Comparison of ENCODE assay signal across 31 mouse cellular contexts in genomic region chr8:106880121-106880707, GRCm38 (mm10). TPM values are rescaled to one million over a fixed set of nuclear protein-coding genes. Genes with fewer than 3 reads are reported as not detected.
DNase-seq lines count a peak whose midpoint lies in the region; ATAC-seq and TF ChIP-seq lines count a peak whose summit lies in the region.
"Had no signal": no experiment of that assay in that cellular context is flagged by ENCODE, and none has a peak within 500 bp of the region (broad histone marks: within the 10 kb centered on the region; RNA-seq: fewer than 3 reads in every experiment).

No protein-coding gene starts in this region.

- H3K36me3 ChIP-seq in kidney, adult 2 months (ENCODE audit: control insufficient read depth, insufficient read depth, low read length) = no peaks in the 10 kb centered on the region
- H3K36me3 ChIP-seq in lung, embryonic 14.5 days (ENCODE audit: insufficient read depth) = peaks cover 71% of the 10 kb centered on the region
- peaks cover 21% of the 10 kb centered on the region for H3K36me3 ChIP-seq in midbrain, embryonic 11.5 days (ENCODE audit: control insufficient read depth, insufficient read depth, low read length)

- no peak for TF ChIP-seq CTCF in kidney, adult 2 months (conservative IDR thresholded peaks at IDR 0.05; ENCODE audit: insufficient read depth, insufficient read length, low read depth, low read length)
- TF ChIP-seq CTCF in lung, embryonic 14.5 days (IDR thresholded peaks at IDR 0.05; ENCODE audit: low read depth) = no peak

- no peaks in the 10 kb centered on the region for H3K4me1 ChIP-seq in kidney, adult 2 months (ENCODE audit: control insufficient read depth, insufficient read depth, low read length)
- no peaks in the 10 kb centered on the region for H3K4me1 ChIP-seq in lung, embryonic 14.5 days (ENCODE audit: insufficient read depth)
- H3K4me1 ChIP-seq in midbrain, embryonic 11.5 days (ENCODE audit: control insufficient read depth, insufficient read depth, low read length) = no peaks in the 10 kb centered on the region
- H3K4me1 ChIP-seq: embryonic facial prominence, embryonic 13.5 days; hindbrain, embryonic 10.5 days; liver, embryonic 12.5 days; midbrain, embryonic 10.5 days had no signal

- H3K9ac ChIP-seq in lung, embryonic 14.5 days = no peak overlapping the region
- H3K9ac ChIP-seq in midbrain, embryonic 11.5 days (ENCODE audit: low read length) = no peak overlapping the region
- H3K9ac ChIP-seq: embryonic facial prominence, embryonic 13.5 days; liver, embryonic 12.5 days; liver, postnatal 0 days had no signal

- ATAC-seq in lung, embryonic 14.5 days (ENCODE audit: insufficient read depth) = no peak
- ATAC-seq in midbrain, embryonic 11.5 days (ENCODE audit: low FRiP score) = no peak
- ATAC-seq: forebrain, embryonic 16.5 days; hindbrain, embryonic 16.5 days; intestine, embryonic 16.5 days; liver, embryonic 12.5 days; liver, postnatal 0 days; midbrain, embryonic 16.5 days had no signal

- no peaks in the 10 kb centered on the region for H3K27me3 ChIP-seq in kidney, adult 2 months (replicated peaks; ENCODE audit: control insufficient read depth, insufficient read depth, low read length)
- no peaks in the 10 kb centered on the region for H3K27me3 ChIP-seq in lung, embryonic 14.5 days (ENCODE audit: insufficient read depth, low read length)
- H3K27me3 ChIP-seq in midbrain, embryonic 11.5 days (ENCODE audit: control insufficient read depth, insufficient read depth, low read length) = no peaks in the 10 kb centered on the region
- H3K27me3 ChIP-seq: embryonic facial prominence, embryonic 13.5 days; liver, embryonic 12.5 days had no signal

- no peaks in the 10 kb centered on the region for H3K9me3 ChIP-seq in lung, embryonic 14.5 days (ENCODE audit: low read depth, low read length)
- H3K9me3 ChIP-seq in midbrain, embryonic 11.5 days (ENCODE audit: control insufficient read depth, low read length) = no peaks in the 10 kb centered on the region
- H3K9me3 ChIP-seq: embryonic facial prominence, embryonic 13.5 days; hindbrain, embryonic 10.5 days; liver, embryonic 12.5 days; midbrain, embryonic 10.5 days had no signal

- no peak overlapping the region for H3K4me2 ChIP-seq in lung, embryonic 14.5 days
- no peak overlapping the region for H3K4me2 ChIP-seq in midbrain, embryonic 11.5 days
- H3K4me2 ChIP-seq: embryonic facial prominence, embryonic 13.5 days; liver, embryonic 12.5 days had no signal

- no peak overlapping the region for H3K4me3 ChIP-seq in kidney, adult 2 months (ENCODE audit: insufficient read depth, low read depth, low read length)
- no peak overlapping the region for H3K4me3 ChIP-seq in lung, embryonic 14.5 days (ENCODE audit: low read depth, low read length)
- H3K4me3 ChIP-seq in midbrain, embryonic 11.5 days (ENCODE audit: low read depth, low read length) = no peak overlapping the region
- H3K4me3 ChIP-seq: embryonic facial prominence, embryonic 13.5 days; erythroblast, embryonic 14.5 days; hindbrain, embryonic 10.5 days; liver, embryonic 12.5 days; midbrain, embryonic 10.5 days had no signal

- 73% methylated on average over 8 of the region's 8 CpGs for WGBS in kidney, adult 2 months
- 77% methylated on average over 8 of the region's 8 CpGs for WGBS in lung, embryonic 14.5 days
- 96% methylated on average over 8 of the region's 8 CpGs for WGBS in midbrain, embryonic 11.5 days

- TF ChIP-seq POLR2A in kidney, adult 2 months (IDR thresholded peaks at IDR 0.05; ENCODE audit: low read depth, low read length) = no peak

- DNase-seq in kidney, adult 2 months = peak; percentile 31
- DNase-seq in kidney, adult 9 months = no peak
- DNase-seq in lung, adult 18-20 months = peak; percentile 43 to 61
- DNase-seq in lung, embryonic 14.5 days = peak; percentile 60
- DNase-seq in lung, postnatal 25 days (ENCODE audit: low spot score) = peak; percentile 45
- no peak for DNase-seq in midbrain, embryonic 11.5 days (ENCODE audit: low spot score, missing footprints)
- no peak for DNase-seq in MN1 (ENCODE audit: low spot score)
- DNase-seq: adrenal gland, adult 8-10 months; B cell, adult 2 months; cerebellum, adult 11 months; cerebellum, adult 9-10 months; embryo, embryonic 11 days; gastrocnemius, postnatal 14 days; heart, postnatal 14 days; left cerebral cortex, postnatal 4 days; liver, postnatal 0 days; right cerebral cortex, postnatal 25 days; spleen, adult 18-20 months; thymus, adult 18-20 months; thymus, postnatal 25 days had no signal

- H3K27ac ChIP-seq in kidney, adult 2 months (ENCODE audit: insufficient read depth, low read depth, low read length) = no peak overlapping the region
- H3K27ac ChIP-seq in lung, embryonic 14.5 days (ENCODE audit: low read depth) = no peak overlapping the region
- H3K27ac ChIP-seq in midbrain, embryonic 11.5 days (ENCODE audit: low read depth, low read length) = no peak overlapping the region
- H3K27ac ChIP-seq: embryonic facial prominence, embryonic 13.5 days; hindbrain, embryonic 10.5 days; kidney, postnatal 0 days; liver, embryonic 12.5 days; midbrain, embryonic 10.5 days; stomach, postnatal 0 days had no signal

RNA-seq across cellular contexts. Expression of gene Has3, which starts 10.2 kb away (rescaled TPM):
- 0.72 and 0.98 TPM in 2 replicates for polyA plus RNA-seq in kidney, adult 2 months (2012; rRNA removed)
- polyA plus RNA-seq in lung, embryonic 14.5 days (2014; fragmentation: Nextera tagmentation; extraction: Ambion mirVana) = 0.28 and 0.39 TPM in 2 replicates
- polyA plus RNA-seq in midbrain, embryonic 11.5 days (2014; fragmentation: Nextera tagmentation; extraction: Ambion mirVana) = 0.10 and 0.14 TPM in 2 replicates
- polyA plus RNA-seq: erythroblast, embryonic 14.5 days had no signal

RNA-seq across cellular contexts. Expression of gene Utp4, which starts 13.2 kb away (rescaled TPM):
- 24.1 and 24.5 TPM in 2 replicates for polyA plus RNA-seq in kidney, adult 2 months (2012; rRNA removed)
- polyA plus RNA-seq in lung, embryonic 14.5 days (2014; fragmentation: Nextera tagmentation; extraction: Ambion mirVana) = 79.2 and 80.4 TPM in 2 replicates
- polyA plus RNA-seq in midbrain, embryonic 11.5 days (2014; fragmentation: Nextera tagmentation; extraction: Ambion mirVana) = 72.7 and 73.6 TPM in 2 replicates

RNA-seq across cellular contexts. Expression of gene Sntb2, which starts 55.3 kb away (rescaled TPM):
- 9.4 and 10.4 TPM in 2 replicates for polyA plus RNA-seq in kidney, adult 2 months (2012; rRNA removed)
- 21.1 and 22.1 TPM in 2 replicates for polyA plus RNA-seq in lung, embryonic 14.5 days (2014; fragmentation: Nextera tagmentation; extraction: Ambion mirVana)
- polyA plus RNA-seq in midbrain, embryonic 11.5 days (2014; fragmentation: Nextera tagmentation; extraction: Ambion mirVana) = 5.9 and 6.2 TPM in 2 replicates

Comparison
In these comparisons a context has a peak if more than half of its experiments do, and no peak if none do; other contexts are left out.
1. DNase-seq: peak in kidney, adult 2 months (single experiment), lung, adult 18-20 months (2 of 2), lung, embryonic 14.5 days (single experiment) and lung, postnatal 25 days (single experiment); none in kidney, adult 9 months (single experiment), midbrain, embryonic 11.5 days (single experiment) and MN1 (single experiment).